ENCODE assay signal across 16 mouse cellular contexts in genomic region chr17:47438611-47439010, GRCm38 (mm10). TPM values are rescaled to one million over a fixed set of nuclear protein-coding genes. Genes with fewer than 3 reads are reported as not detected.
DNase-seq lines count a peak whose midpoint lies in the region; ATAC-seq and TF ChIP-seq lines count a peak whose summit lies in the region.
"Had no signal": no experiment of that assay in that cellular context is flagged by ENCODE, and none has a peak within 500 bp of the region (broad histone marks: within the 10 kb centered on the region; RNA-seq: fewer than 3 reads in every experiment).

No protein-coding gene starts in this region.

- no peaks in the 10 kb centered on the region for H3K36me3 ChIP-seq in embryonic facial prominence, embryonic 13.5 days
- H3K36me3 ChIP-seq in embryonic facial prominence, embryonic 10.5 days (replicated peaks) = no peaks in the 10 kb centered on the region
- H3K36me3 ChIP-seq in limb, embryonic 15.5 days = no peaks in the 10 kb centered on the region
- H3K36me3 ChIP-seq in limb, embryonic 10.5 days = no peaks in the 10 kb centered on the region
- H3K36me3 ChIP-seq in intestine, embryonic 14.5 days (ENCODE audit: control insufficient read depth, insufficient read depth, low read length) = no peaks in the 10 kb centered on the region
- 0 out of 2 replicates have a peak, but pooled peaks cover 1% of the 10 kb centered on the region for H3K36me3 ChIP-seq in small intestine, adult 2 months (ENCODE audit: control insufficient read depth, insufficient read depth, low read length)
- no peaks in the 10 kb centered on the region for H3K36me3 ChIP-seq in neural tube, embryonic 15.5 days

- peaks cover 37% of the 10 kb centered on the region for H3K4me1 ChIP-seq in embryonic facial prominence, embryonic 13.5 days
- H3K4me1 ChIP-seq in embryonic facial prominence, embryonic 10.5 days = peaks cover 49% of the 10 kb centered on the region
- peaks cover 24% of the 10 kb centered on the region for H3K4me1 ChIP-seq in limb, embryonic 15.5 days
- peaks cover 49% of the 10 kb centered on the region for H3K4me1 ChIP-seq in limb, embryonic 10.5 days
- H3K4me1 ChIP-seq in intestine, embryonic 14.5 days (replicated peaks; ENCODE audit: control insufficient read depth, insufficient read depth, low read length) = peaks cover 26% of the 10 kb centered on the region
- peaks cover 26% of the 10 kb centered on the region for H3K4me1 ChIP-seq in small intestine, adult 2 months (ENCODE audit: control insufficient read depth, insufficient read depth, insufficient read length, low read length)
- peaks cover 17% of the 10 kb centered on the region for H3K4me1 ChIP-seq in neural tube, embryonic 15.5 days

- no peak overlapping the region for H3K27ac ChIP-seq in embryonic facial prominence, embryonic 13.5 days
- H3K27ac ChIP-seq in embryonic facial prominence, embryonic 10.5 days (replicated peaks) = no peak overlapping the region; the same call in 1 of the 2 replicates
- H3K27ac ChIP-seq in limb, embryonic 15.5 days = no peak overlapping the region
- H3K27ac ChIP-seq in limb, embryonic 10.5 days = no peak overlapping the region; the same call in 1 of the 2 replicates
- peak overlapping the region; percentile 51; the same call in 1 of the 2 replicates for H3K27ac ChIP-seq in intestine, embryonic 14.5 days (ENCODE audit: low read depth)
- peak overlapping the region; percentile 95 for H3K27ac ChIP-seq in small intestine, adult 2 months (ENCODE audit: insufficient read depth, low read depth, low read length)
- H3K27ac ChIP-seq in neural tube, embryonic 15.5 days (replicated peaks) = no peak overlapping the region
- H3K27ac ChIP-seq: heart, adult 2 months had no signal

- H3K4me3 ChIP-seq in embryonic facial prominence, embryonic 13.5 days = peak overlapping the region; percentile 13; the same call in 1 of the 2 replicates
- H3K4me3 ChIP-seq in embryonic facial prominence, embryonic 10.5 days = no peak overlapping the region
- H3K4me3 ChIP-seq in limb, embryonic 15.5 days = no peak overlapping the region
- H3K4me3 ChIP-seq in limb, embryonic 10.5 days = no peak overlapping the region
- H3K4me3 ChIP-seq in intestine, embryonic 14.5 days (ENCODE audit: low read depth, low read length) = no peak overlapping the region
- H3K4me3 ChIP-seq in small intestine, adult 2 months (ENCODE audit: low read depth, low read length) = peak overlapping the region; percentile 54
- no peak overlapping the region for H3K4me3 ChIP-seq in neural tube, embryonic 15.5 days (replicated peaks)
- H3K4me3 ChIP-seq: heart, adult 2 months had no signal

- H3K9ac ChIP-seq in embryonic facial prominence, embryonic 13.5 days = peak overlapping the region; percentile 21; the same call in 1 of the 2 replicates
- no peak overlapping the region for H3K9ac ChIP-seq in limb, embryonic 15.5 days
- no peak overlapping the region for H3K9ac ChIP-seq in intestine, embryonic 14.5 days (ENCODE audit: low read length)
- no peak overlapping the region for H3K9ac ChIP-seq in neural tube, embryonic 15.5 days (replicated peaks)

- WGBS in embryonic facial prominence, embryonic 13.5 days = 51% methylated on average over 6 of the region's 6 CpGs
- 61% methylated on average over 6 of the region's 6 CpGs for WGBS in embryonic facial prominence, embryonic 10.5 days
- WGBS in limb, embryonic 15.5 days = 56% methylated on average over 6 of the region's 6 CpGs
- WGBS in limb, embryonic 10.5 days = 76% methylated on average over 6 of the region's 6 CpGs
- 51% methylated on average over 6 of the region's 6 CpGs for WGBS in intestine, embryonic 14.5 days
- WGBS in small intestine, adult 2 months = 41% methylated on average over 6 of the region's 6 CpGs
- 72% methylated on average over 6 of the region's 6 CpGs for WGBS in neural tube, embryonic 15.5 days

- no peak for ATAC-seq in embryonic facial prominence, embryonic 13.5 days (ENCODE audit: insufficient number of reproducible peaks, insufficient read depth, low FRiP score, low TSS enrichment, low read depth)
- ATAC-seq in limb, embryonic 15.5 days (ENCODE audit: insufficient number of reproducible peaks, low FRiP score, low TSS enrichment, low read depth) = no peak
- ATAC-seq in intestine, embryonic 14.5 days (replicated peaks; ENCODE audit: low FRiP score, low TSS enrichment, low read depth) = no peak
- ATAC-seq in neural tube, embryonic 15.5 days (ENCODE audit: low FRiP score) = no peak
- ATAC-seq: Patski had no signal

- DNase-seq in embryonic facial prominence, embryonic 10.5 days (ENCODE audit: low spot score) = no peak
- no peak for DNase-seq in limb, embryonic 10.5 days (ENCODE audit: low spot score)
- no peak for DNase-seq in intestine, embryonic 14.5 days (ENCODE audit: low spot score)
- DNase-seq in cerebellum, adult 9-11 months = no peak
- DNase-seq: cerebellum, postnatal 25 days; heart, adult 2 months; left cerebral cortex, postnatal 4 days; midbrain, embryonic 14.5 days; right cerebral cortex, postnatal 14 days; thymus, postnatal 14 days had no signal

- TF ChIP-seq CTCF in small intestine, adult 2 months (IDR thresholded peaks at IDR 0.05; ENCODE audit: extremely low read depth, insufficient read length, insufficient replicate concordance, low read depth, low read length) = no peak

- no peak for TF ChIP-seq POLR2A in small intestine, adult 2 months (IDR thresholded peaks at IDR 0.05; ENCODE audit: low read depth, low read length)

- H3K27me3 ChIP-seq in embryonic facial prominence, embryonic 13.5 days = peaks cover 56% of the 10 kb centered on the region
- H3K27me3 ChIP-seq in embryonic facial prominence, embryonic 10.5 days (replicated peaks; ENCODE audit: low read depth, poor library complexity, severe bottlenecking) = peaks cover 77% of the 10 kb centered on the region
- H3K27me3 ChIP-seq in limb, embryonic 15.5 days = peaks cover 42% of the 10 kb centered on the region
- peaks cover 69% of the 10 kb centered on the region for H3K27me3 ChIP-seq in limb, embryonic 10.5 days (ENCODE audit: low read depth, poor library complexity, severe bottlenecking)
- H3K27me3 ChIP-seq in intestine, embryonic 14.5 days (replicated peaks; ENCODE audit: control insufficient read depth, insufficient read depth, low read length) = peaks cover 21% of the 10 kb centered on the region
- H3K27me3 ChIP-seq in small intestine, adult 2 months (ENCODE audit: control insufficient read depth, insufficient read depth, low read length) = no peaks in the 10 kb centered on the region
- peaks cover 31% of the 10 kb centered on the region for H3K27me3 ChIP-seq in neural tube, embryonic 15.5 days (replicated peaks)
- H3K27me3 ChIP-seq: CH12.LX, Patski had no signal

- H3K4me2 ChIP-seq in embryonic facial prominence, embryonic 13.5 days = peak overlapping the region; percentile 88
- 0 out of 2 replicates have a peak overlapping the region, but pooled peaks have one; percentile 8 for H3K4me2 ChIP-seq in limb, embryonic 15.5 days
- H3K4me2 ChIP-seq in intestine, embryonic 14.5 days (ENCODE audit: low read length) = peak overlapping the region; percentile 70
- no peak overlapping the region for H3K4me2 ChIP-seq in neural tube, embryonic 15.5 days

- H3K9me3 ChIP-seq in embryonic facial prominence, embryonic 13.5 days = no peaks in the 10 kb centered on the region
- no peaks in the 10 kb centered on the region for H3K9me3 ChIP-seq in embryonic facial prominence, embryonic 10.5 days
- H3K9me3 ChIP-seq in limb, embryonic 15.5 days = no peaks in the 10 kb centered on the region
- no peaks in the 10 kb centered on the region for H3K9me3 ChIP-seq in limb, embryonic 10.5 days (replicated peaks)
- H3K9me3 ChIP-seq in intestine, embryonic 14.5 days (ENCODE audit: control insufficient read depth, low read length) = no peaks in the 10 kb centered on the region
- no peaks in the 10 kb centered on the region for H3K9me3 ChIP-seq in neural tube, embryonic 15.5 days (replicated peaks)

RNA-seq across cellular contexts. Expression of gene 1700001C19Rik, which starts 1.4 kb away (rescaled TPM):
- 0.25 TPM in 1 of 2 replicates, not detected in the other for polyA plus RNA-seq in embryonic facial prominence, embryonic 13.5 days (2015; fragmentation: Nextera tagmentation; extraction: Ambion mirVana)
- 0.25 TPM in 1 of 2 replicates, not detected in the other for polyA plus RNA-seq in embryonic facial prominence, embryonic 10.5 days (2016; fragmentation: Nextera tagmentation; extraction: Ambion mirVana)
- 0.17 and 0.19 TPM in 2 replicates for polyA plus RNA-seq in limb, embryonic 15.5 days (2015; fragmentation: Nextera tagmentation; extraction: Ambion mirVana)
- polyA plus RNA-seq in limb, embryonic 10.5 days (2016; fragmentation: Nextera tagmentation; extraction: Ambion mirVana) = 0.24 and 0.31 TPM in 2 replicates
- 0.22 and 0.24 TPM in 2 replicates for polyA plus RNA-seq in intestine, embryonic 14.5 days (2014; fragmentation: Nextera tagmentation; extraction: Ambion mirVana)
- 0.08 TPM in 1 of 2 replicates, not detected in the other for polyA plus RNA-seq in small intestine, adult 2 months (2012; rRNA removed)
- 0.63 and 0.78 TPM in 2 replicates for polyA plus RNA-seq in neural tube, embryonic 15.5 days (2015; fragmentation: Nextera tagmentation; extraction: Ambion mirVana)

RNA-seq across cellular contexts. Expression of gene AI661453, which starts 2.2 kb away (rescaled TPM):
- polyA plus RNA-seq in embryonic facial prominence, embryonic 13.5 days (2015; fragmentation: Nextera tagmentation; extraction: Ambion mirVana) = 1.7 and 2.0 TPM in 2 replicates
- 0.27 and 0.36 TPM in 2 replicates for polyA plus RNA-seq in embryonic facial prominence, embryonic 10.5 days (2016; fragmentation: Nextera tagmentation; extraction: Ambion mirVana)
- 3.9 and 5.1 TPM in 2 replicates for polyA plus RNA-seq in limb, embryonic 15.5 days (2015; fragmentation: Nextera tagmentation; extraction: Ambion mirVana)
- polyA plus RNA-seq in limb, embryonic 10.5 days (2016; fragmentation: Nextera tagmentation; extraction: Ambion mirVana) = 0.23 and 0.33 TPM in 2 replicates
- 3.4 and 4.4 TPM in 2 replicates for polyA plus RNA-seq in intestine, embryonic 14.5 days (2014; fragmentation: Nextera tagmentation; extraction: Ambion mirVana)
- polyA plus RNA-seq in small intestine, adult 2 months (2012; rRNA removed) = 21.8 and 27.3 TPM in 2 replicates
- 0.19 and 0.43 TPM in 2 replicates for polyA plus RNA-seq in neural tube, embryonic 15.5 days (2015; fragmentation: Nextera tagmentation; extraction: Ambion mirVana)

RNA-seq across cellular contexts. Expression of gene Guca1a, which starts 38.2 kb away (rescaled TPM):
- 1.9 and 2.0 TPM in 2 replicates for polyA plus RNA-seq in embryonic facial prominence, embryonic 13.5 days (2015; fragmentation: Nextera tagmentation; extraction: Ambion mirVana)
- polyA plus RNA-seq in embryonic facial prominence, embryonic 10.5 days (2016; fragmentation: Nextera tagmentation; extraction: Ambion mirVana) = 0.41 and 0.81 TPM in 2 replicates
- 5.9 and 6.2 TPM in 2 replicates for polyA plus RNA-seq in limb, embryonic 15.5 days (2015; fragmentation: Nextera tagmentation; extraction: Ambion mirVana)
- 0.29 and 0.34 TPM in 2 replicates for polyA plus RNA-seq in limb, embryonic 10.5 days (2016; fragmentation: Nextera tagmentation; extraction: Ambion mirVana)
- polyA plus RNA-seq in intestine, embryonic 14.5 days (2014; fragmentation: Nextera tagmentation; extraction: Ambion mirVana) = 2.5 and 3.1 TPM in 2 replicates
- 2.1 and 2.5 TPM in 2 replicates for polyA plus RNA-seq in small intestine, adult 2 months (2012; rRNA removed)
- 0.92 and 1.2 TPM in 2 replicates for polyA plus RNA-seq in neural tube, embryonic 15.5 days (2015; fragmentation: Nextera tagmentation; extraction: Ambion mirVana)

RNA-seq across cellular contexts. Expression of gene Guca1b, which starts 53.4 kb away (rescaled TPM):
- 0.73 and 0.84 TPM in 2 replicates for polyA plus RNA-seq in embryonic facial prominence, embryonic 13.5 days (2015; fragmentation: Nextera tagmentation; extraction: Ambion mirVana)
- 1.2 and 1.7 TPM in 2 replicates for polyA plus RNA-seq in embryonic facial prominence, embryonic 10.5 days (2016; fragmentation: Nextera tagmentation; extraction: Ambion mirVana)
- 0.41 and 0.69 TPM in 2 replicates for polyA plus RNA-seq in limb, embryonic 15.5 days (2015; fragmentation: Nextera tagmentation; extraction: Ambion mirVana)
- polyA plus RNA-seq in limb, embryonic 10.5 days (2016; fragmentation: Nextera tagmentation; extraction: Ambion mirVana) = 0.58 and 0.61 TPM in 2 replicates
- 0.32 and 0.37 TPM in 2 replicates for polyA plus RNA-seq in intestine, embryonic 14.5 days (2014; fragmentation: Nextera tagmentation; extraction: Ambion mirVana)
- polyA plus RNA-seq in small intestine, adult 2 months (2012; rRNA removed) = 0.56 and 0.86 TPM in 2 replicates
- polyA plus RNA-seq in neural tube, embryonic 15.5 days (2015; fragmentation: Nextera tagmentation; extraction: Ambion mirVana) = 0.56 and 0.77 TPM in 2 replicates

Comparison
In these comparisons a context has a peak if more than half of its experiments do, and no peak if none do; other contexts are left out.
1. H3K4me3 ChIP-seq: peak in embryonic facial prominence, embryonic 13.5 days (single experiment) and small intestine, adult 2 months (single experiment); none in embryonic facial prominence, embryonic 10.5 days (single experiment), limb, embryonic 15.5 days (single experiment), limb, embryonic 10.5 days (single experiment), intestine, embryonic 14.5 days (single experiment) and neural tube, embryonic 15.5 days (single experiment).
2. H3K27ac ChIP-seq: peak in intestine, embryonic 14.5 days (single experiment) and small intestine, adult 2 months (single experiment); none in embryonic facial prominence, embryonic 13.5 days (single experiment), embryonic facial prominence, embryonic 10.5 days (single experiment), limb, embryonic 15.5 days (single experiment), limb, embryonic 10.5 days (single experiment) and neural tube, embryonic 15.5 days (single experiment).